Mouse (Mus musculus) hindbrain, embryonic 11.5 days (tissue): Measurements from ENCODE around the gene Ppp1cc. TPM values are rescaled to one million over a fixed set of nuclear protein-coding genes. Genes with fewer than 3 reads are reported as not detected.
"Not testable (repeated sequence)": the region's sequence is repeated elsewhere in the genome, so short reads cannot be mapped to it uniquely, and the experiment has no call there.

ENCODE experiments used
- ATAC-seq: fragments of 200-750 bp; cut with Nextera tagmentation; 2 replicates; pipeline ENCODE4 v1.8.0; 2017; ENCODE audit warnings: mild to moderate bottlenecking, moderate TSS enrichment, moderate library complexity; ENCODE audit not compliant: low FRiP score
- DNase-seq: peaks from one replicate; pipeline ENCODE4 v3.0.0-alpha.2; 2015; ENCODE audit warnings: low spot score
- H3K27ac ChIP-seq: fragments of 300-500 bp; sonication (generic); 2 replicates; pipeline ENCODE4 v1.5.1; 2014; ENCODE audit warnings: mild to moderate bottlenecking, low read depth, low read length
- H3K27me3 ChIP-seq: fragments of 300-500 bp; sonication (generic); 2 replicates; pipeline ENCODE4 v1.6.1; 2014; ENCODE audit warnings: mild to moderate bottlenecking, low read length, moderate library complexity, mixed read lengths; ENCODE audit not compliant: control insufficient read depth, insufficient read depth
- H3K36me3 ChIP-seq: fragments of 300-500 bp; sonication (generic); 2 replicates; pipeline ENCODE4 v1.6.1; 2014; ENCODE audit warnings: mild to moderate bottlenecking, low read length, moderate library complexity, mixed read lengths; ENCODE audit not compliant: control insufficient read depth, insufficient read depth
- H3K4me1 ChIP-seq: fragments of 300-500 bp; sonication (generic); replicated peaks from 2 replicates; pipeline ENCODE4 v1.6.1; 2014; ENCODE audit warnings: low read length, mixed read lengths; ENCODE audit not compliant: control insufficient read depth, insufficient read depth
- H3K4me2 ChIP-seq: fragments of 300-500 bp; sonication (generic); replicated peaks from 2 replicates; pipeline ENCODE4 v1.6.1; 2014; ENCODE audit warnings: mild to moderate bottlenecking, low read depth, low read length
- H3K4me3 ChIP-seq: fragments of 300-500 bp; sonication (generic); 2 replicates; pipeline ENCODE4 v1.5.1; 2014; ENCODE audit warnings: low read depth, low read length
- H3K9ac ChIP-seq: fragments of 300-500 bp; sonication (generic); 2 replicates; pipeline ENCODE4 v1.6.1; 2014; ENCODE audit warnings: low read depth, low read length
- H3K9me3 ChIP-seq: fragments of 300-500 bp; sonication (generic); 2 replicates; pipeline ENCODE4 v1.6.1; 2016; ENCODE audit warnings: low read length; ENCODE audit not compliant: control insufficient read depth
- WGBS: fragments of 180-500 bp; shearing (Covaris S2); extraction: QIAGEN DNeasy Blood & Tissue Kit; methylation state at CpG from one replicate; pipeline ENCODE4 v1.1.7; 2014; 5-methylcytosine and 5-hydroxymethylcytosine counted together
- polyA plus RNA-seq: library from polyadenylated mRNA; unstranded; fragments of >200 nt; fragmentation: Nextera tagmentation; extraction: Ambion mirVana; gene quantifications from 2 replicates; pipeline ENCODE4 v1.2.1, GENCODE M21; 2014

The Ppp1cc gene
- polyA plus RNA-seq, 1 experiment from 2014 or later, result 305 TPM

GRCm38 (mm10) chr5:122134395-122135289, 23.4 kb upstream of the Ppp1cc start:
- H3K27ac ChIP-seq, result no peak overlapping the region
- H3K36me3 ChIP-seq, result no peaks in the 10 kb centered on the region
- H3K4me2 ChIP-seq, result no peak overlapping the region
- ATAC-seq (no peak), DNase-seq (no peak)
- H3K4me3 ChIP-seq, result no peak overlapping the region
- H3K4me1 ChIP-seq, result 0 out of 2 replicates have a peak, but pooled peaks cover 2% of the 10 kb centered on the region
- no peak overlapping the region for H3K9ac ChIP-seq
- 91% methylated on average over 14 of the region's 14 CpGs for WGBS
- no peaks in the 10 kb centered on the region for H3K27me3 ChIP-seq
- no peaks in the 10 kb centered on the region for H3K9me3 ChIP-seq

- H3K27me3 ChIP-seq, result no peaks in the 10 kb centered on the region
These were observed 22.7 kb upstream of the Ppp1cc start for GRCm38 (mm10) chr5:122135290-122135882.

GRCm38 (mm10) chr5:122136508-122137408, 21.3 kb upstream of the Ppp1cc start:
- ATAC-seq (no peak), DNase-seq (no peak)
- H3K4me1 ChIP-seq, result 0 out of 2 replicates have a peak, but pooled peaks cover 2% of the 10 kb centered on the region
- no peak overlapping the region for H3K4me2 ChIP-seq
- no peaks in the 10 kb centered on the region for H3K9me3 ChIP-seq
- H3K27ac ChIP-seq, result no peak overlapping the region
- H3K36me3 ChIP-seq, result no peaks in the 10 kb centered on the region
- 83% methylated on average over 14 of the region's 14 CpGs for WGBS
- no peak overlapping the region for H3K4me3 ChIP-seq
- H3K27me3 ChIP-seq, result no peaks in the 10 kb centered on the region
- H3K9ac ChIP-seq, result no peak overlapping the region

More at GRCm38 (mm10) chr5:122135290-122135882, 22.7 kb upstream of the Ppp1cc start:
- 0 out of 2 replicates have a peak, but pooled peaks cover 2% of the 10 kb centered on the region for H3K4me1 ChIP-seq
- DNase-seq (no peak), ATAC-seq (no peak)
- H3K27ac ChIP-seq, result no peak overlapping the region
- H3K9me3 ChIP-seq, result no peaks in the 10 kb centered on the region
- H3K9ac ChIP-seq, result no peak overlapping the region
- 79% methylated on average over 3 of the region's 3 CpGs for WGBS
- no peaks in the 10 kb centered on the region for H3K36me3 ChIP-seq
- no peak overlapping the region for H3K4me2 ChIP-seq
- H3K4me3 ChIP-seq, result no peak overlapping the region

- H3K4me2 ChIP-seq, result no peak overlapping the region
These were observed 19.2 kb upstream of the Ppp1cc start for GRCm38 (mm10) chr5:122138856-122139255.

GRCm38 (mm10) chr5:122139771-122140170, 18.3 kb upstream of the Ppp1cc start:
- not testable (repeated sequence) for H3K27ac ChIP-seq, H3K9ac ChIP-seq, H3K9me3 ChIP-seq, H3K36me3 ChIP-seq, H3K4me2 ChIP-seq, H3K4me3 ChIP-seq, DNase-seq, H3K27me3 ChIP-seq, ATAC-seq, H3K4me1 ChIP-seq
- WGBS, result 76% methylated on average over 2 of the region's 2 CpGs

More at GRCm38 (mm10) chr5:122138856-122139255, 19.2 kb upstream of the Ppp1cc start:
- Histone ChIP-seq H3K4me1 (no peaks in the 10 kb centered on the region), H3K9ac (no peak overlapping the region), H3K27me3 (no peaks in the 10 kb centered on the region), H3K4me3 (no peak overlapping the region), H3K36me3 (no peaks in the 10 kb centered on the region), H3K9me3 (no peaks in the 10 kb centered on the region), H3K27ac (no peak overlapping the region)
- 72% methylated on average over 15 of the region's 15 CpGs for WGBS
- ATAC-seq (no peak), DNase-seq (no peak)

GRCm38 (mm10) chr5:122140723-122141122, 17.4 kb upstream of the Ppp1cc start, which contains the start of gene Ccdc63:
TSS of gene Ccdc63 (minus strand) at chr5:122140823.
- Histone ChIP-seq H3K4me1 (no peaks in the 10 kb centered on the region), H3K9ac (no peak within 1 kb of the TSS), H3K4me3 (no peak within 1 kb of the TSS), H3K27me3 (no peaks in the 10 kb centered on the region), H3K27ac (no peak within 1 kb of the TSS), H3K9me3 (no peaks in the 10 kb centered on the region), H3K36me3 (no peaks in the 10 kb centered on the region), H3K4me2 (no peak within 1 kb of the TSS)
- WGBS, result 90% methylated on average over 3 of the region's 3 CpGs
- DNase-seq (no peak), ATAC-seq (no peak)

GRCm38 (mm10) chr5:122142230-122142992, 15.7 kb upstream of the Ppp1cc start:
- no peaks in the 10 kb centered on the region for H3K36me3 ChIP-seq
- H3K4me3 ChIP-seq, result no peak overlapping the region
- H3K4me1 ChIP-seq, result no peaks in the 10 kb centered on the region
- H3K27me3 ChIP-seq, result no peaks in the 10 kb centered on the region
- no peak overlapping the region for H3K9ac ChIP-seq
- H3K9me3 ChIP-seq, result no peaks in the 10 kb centered on the region
- DNase-seq, result peak; percentile 76
- ATAC-seq, result no peak
- H3K27ac ChIP-seq, result no peak overlapping the region
- WGBS, result 54% methylated on average over 7 of the region's 8 CpGs
- H3K4me2 ChIP-seq, result no peak overlapping the region

GRCm38 (mm10) chr5:122143543-122143942, 14.5 kb upstream of the Ppp1cc start:
- Histone ChIP-seq H3K9ac (no peak overlapping the region), H3K9me3 (no peaks in the 10 kb centered on the region)
- WGBS, result 88% methylated on average over 15 of the region's 15 CpGs

More at GRCm38 (mm10) chr5:122143543-122143942, 14.5 kb upstream of the Ppp1cc start:
- Histone ChIP-seq H3K4me1 (no peaks in the 10 kb centered on the region), H3K4me3 (no peak overlapping the region), H3K27ac (no peak overlapping the region), H3K36me3 (no peaks in the 10 kb centered on the region), H3K27me3 (no peaks in the 10 kb centered on the region), H3K4me2 (no peak overlapping the region)
- ATAC-seq, result no peak
- DNase-seq, result no peak
